Mouse (Mus musculus): ENCODE results near the gene Trim44.

DNA sequence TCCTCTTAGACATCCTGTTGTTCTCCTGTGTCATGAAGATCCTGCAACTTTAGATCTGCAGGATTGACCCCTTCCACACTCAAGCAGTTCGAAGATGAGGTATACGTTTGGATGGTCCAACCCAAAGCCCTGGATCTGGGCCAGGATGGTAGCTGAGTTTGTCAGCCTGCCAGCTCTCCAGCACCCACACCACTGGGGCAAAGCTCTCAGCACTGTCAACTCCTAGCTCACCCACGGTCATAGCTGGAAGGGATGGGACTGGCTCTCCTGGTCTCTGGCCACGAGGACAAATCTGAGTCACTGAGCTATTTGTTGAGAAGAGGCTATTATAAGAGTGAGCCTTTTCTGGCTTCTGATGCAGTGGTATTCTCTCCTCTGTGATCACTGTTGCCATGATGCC, 155.0 kb downstream of the Trim44 start:
- no peak for TF ChIP-seq MYOD1 (IDR thresholded peaks at IDR 0.05; ENCODE audit: control insufficient read depth in 1 of 3, insufficient read length in 2 of 3, low read depth in 2 of 3)
- TF ChIP-seq POLR2AphosphoS2 (IDR thresholded peaks at IDR 0.05; ENCODE audit: insufficient read length, low read depth): no peak
- TF ChIP-seq POLR2A (IDR thresholded peaks at IDR 0.05; ENCODE audit: insufficient read length, low read depth): no peak
- TF ChIP-seq MAX (IDR thresholded peaks at IDR 0.05; ENCODE audit: low read depth): no peak
